Mouse (Mus musculus): ENCODE data around the gene Limch1.

The Limch1 gene

DNA sequence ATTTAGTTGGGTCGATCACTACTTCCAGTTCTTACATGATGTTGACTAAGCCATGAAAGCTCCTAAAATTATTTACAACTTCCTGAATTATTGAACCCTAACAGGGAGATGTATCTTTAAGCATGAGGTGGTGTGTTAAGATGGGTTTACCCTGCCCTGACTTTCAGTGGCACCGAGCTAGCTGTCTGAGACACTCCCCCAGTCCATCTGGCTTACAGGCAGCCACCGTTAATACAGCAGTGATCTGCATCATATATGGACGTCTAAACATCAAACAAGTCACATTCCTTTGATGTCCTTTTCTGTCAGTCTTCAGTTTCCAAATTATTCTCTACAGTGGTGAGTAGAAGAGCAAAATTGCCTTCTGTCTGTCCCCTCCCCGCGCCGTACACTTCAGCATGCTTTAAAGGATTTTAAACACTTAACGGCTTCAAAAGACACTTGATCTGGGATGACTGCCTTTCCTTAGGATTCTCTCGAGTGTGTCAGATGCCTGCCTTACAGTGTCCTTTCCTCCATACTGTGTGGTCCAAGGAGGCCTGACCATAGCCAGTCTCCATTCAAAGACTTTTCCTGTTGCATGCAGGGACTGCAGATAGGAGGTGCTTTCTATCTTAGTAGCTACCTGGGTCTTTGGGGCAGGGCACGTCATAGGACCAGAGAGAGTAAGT, 187.6 kb downstream of the Limch1 start:
- no peak for DNase-seq (ENCODE audit: low read depth)

DNA sequence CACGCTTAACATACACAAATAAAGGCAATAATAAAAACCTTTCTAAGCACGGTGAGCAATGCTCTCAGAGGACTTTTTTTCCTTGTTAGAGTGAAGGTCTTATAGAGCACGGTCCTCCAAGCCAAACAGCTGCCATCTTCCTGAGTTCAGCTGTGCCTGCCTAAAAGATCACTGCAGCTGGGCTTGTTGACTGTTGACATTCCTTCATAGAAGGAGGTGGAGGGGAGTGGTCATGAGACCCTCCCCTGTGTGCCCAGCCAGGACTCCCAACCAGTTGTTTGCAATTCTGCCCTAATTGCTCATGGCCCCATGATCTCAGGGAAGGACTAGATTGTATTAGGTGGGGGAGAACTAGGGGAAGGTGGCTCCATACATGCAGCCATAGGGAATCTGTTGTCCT, 189.0 kb downstream of the Limch1 start:
- DNase-seq (ENCODE audit: low read depth), result no peak

GRCm38 (mm10) chr5:66937376-66937775, 191.7 kb downstream of the Limch1 start:
- no peak for DNase-seq (ENCODE audit: low read depth)

DNA sequence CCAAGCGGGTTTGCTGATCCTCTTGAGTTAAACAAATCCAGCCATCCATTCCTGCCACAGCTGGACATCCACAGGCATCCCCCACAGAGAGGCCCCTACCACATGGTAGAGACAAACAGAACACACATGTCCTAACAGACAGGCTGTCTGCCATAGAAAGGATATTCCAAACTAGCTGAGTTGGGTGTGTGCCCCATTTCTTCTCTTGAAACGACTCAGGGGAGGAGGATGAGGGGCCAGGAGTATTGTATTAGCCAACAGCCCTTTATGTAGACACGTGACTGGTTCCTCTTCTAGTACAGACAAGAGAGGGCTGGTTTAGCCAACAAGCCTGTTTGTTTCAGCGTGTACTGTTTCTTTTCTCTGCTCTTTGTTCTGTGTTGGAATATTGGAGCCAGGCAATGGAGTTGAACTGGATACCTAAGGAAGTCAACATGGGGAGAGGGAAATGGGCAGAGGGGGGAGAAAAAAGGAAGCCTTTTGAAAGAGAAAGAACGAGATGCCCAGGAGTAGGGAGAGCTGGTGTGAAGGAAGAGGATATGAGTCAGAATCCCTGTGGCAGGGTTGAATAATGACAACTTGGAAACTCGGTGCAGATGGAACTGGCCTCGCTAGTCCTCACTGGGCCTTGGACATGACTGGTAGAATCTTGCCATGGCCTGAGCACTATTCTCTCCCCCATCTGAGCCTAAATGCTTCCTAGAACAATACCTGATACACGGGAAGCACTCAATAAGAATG, 196.3 kb downstream of the Limch1 start:
- no peak for DNase-seq (ENCODE audit: low read depth)

GRCm38 (mm10) chr5:66942922-66943321, 197.3 kb downstream of the Limch1 start:
- no peak for DNase-seq (ENCODE audit: low read depth)

GRCm38 (mm10) chr5:66943521-66943920, 197.9 kb downstream of the Limch1 start:
- no peak for DNase-seq (ENCODE audit: low read depth)

DNA sequence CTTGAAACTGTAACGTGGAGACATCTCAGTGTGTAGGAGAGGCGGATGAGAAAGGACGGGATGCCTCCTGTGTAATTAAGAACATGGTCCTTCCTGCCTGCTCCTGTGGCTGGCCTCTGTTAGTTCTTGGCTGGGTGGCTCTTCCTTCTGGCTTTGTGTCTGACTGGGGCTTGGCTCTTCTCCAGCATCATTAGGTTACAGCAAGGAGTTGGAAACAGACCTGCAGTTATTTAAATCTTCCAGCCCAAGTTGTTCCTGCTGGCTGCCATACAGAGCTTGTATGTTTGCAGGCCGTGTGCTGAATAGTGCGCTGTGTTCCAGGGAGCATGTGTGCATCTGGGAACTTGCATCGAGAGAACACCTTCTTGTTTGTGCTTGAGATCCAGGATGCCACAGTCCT, 202.3 kb downstream of the Limch1 start:
- no peak for DNase-seq (ENCODE audit: low read depth)

- DNase-seq (ENCODE audit: low read depth), result no peak
Observed at GRCm38 (mm10) chr5:66949098-66949692, 203.6 kb downstream of the Limch1 start.

DNA sequence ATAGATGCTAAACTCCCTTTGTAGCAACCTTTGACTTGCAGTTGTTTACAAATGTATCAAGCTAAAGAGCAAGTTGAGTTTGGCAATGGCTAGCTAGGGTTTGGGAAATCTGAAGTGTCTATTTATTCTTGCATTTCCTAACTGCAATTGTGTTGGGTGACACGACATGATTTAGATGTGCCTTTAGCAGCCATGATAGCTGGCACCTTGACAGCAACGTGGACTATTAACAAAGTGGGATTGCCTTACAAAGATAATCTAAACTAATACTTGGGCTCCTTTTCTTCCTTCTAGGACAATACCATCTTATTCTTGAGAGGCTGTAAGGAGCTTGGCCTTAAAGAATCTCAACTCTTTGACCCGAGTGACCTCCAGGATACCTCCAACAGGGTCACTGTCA, 207.7 kb downstream of the Limch1 start:
- DNase-seq (ENCODE audit: low read depth), result no peak

DNA sequence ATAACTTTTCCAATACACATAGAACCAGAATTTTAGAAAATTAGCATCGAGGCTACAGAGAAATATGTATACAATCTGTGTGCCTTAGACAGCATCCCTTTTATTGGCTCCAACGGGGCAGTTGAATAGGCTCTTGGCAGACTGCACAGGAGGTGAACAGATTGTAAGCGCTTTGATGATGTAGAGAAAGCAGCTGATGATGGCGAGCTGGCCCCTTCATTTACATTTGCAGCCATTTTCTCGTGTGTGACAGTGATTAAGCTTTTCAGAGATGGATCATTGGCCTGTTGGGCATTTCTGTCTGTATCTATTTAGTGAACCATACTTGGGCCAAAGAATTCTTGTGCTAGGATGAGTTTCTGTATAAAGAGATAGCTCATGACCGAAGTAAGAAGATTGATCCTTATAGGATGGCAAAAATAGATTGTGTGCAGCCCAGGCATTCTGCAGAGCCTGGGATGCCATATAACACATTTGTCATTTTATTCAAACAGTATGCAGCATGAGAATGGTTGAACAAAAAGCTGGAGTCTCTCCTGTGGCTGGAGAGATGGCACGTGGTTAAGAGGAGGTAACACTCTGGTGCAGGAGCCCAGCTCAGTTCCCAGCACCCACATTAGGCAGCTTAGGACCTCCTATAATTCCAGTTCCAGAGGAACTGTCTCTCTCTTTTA, 208.5 kb downstream of the Limch1 start:
- DNase-seq (ENCODE audit: low read depth), result no peak

DNA sequence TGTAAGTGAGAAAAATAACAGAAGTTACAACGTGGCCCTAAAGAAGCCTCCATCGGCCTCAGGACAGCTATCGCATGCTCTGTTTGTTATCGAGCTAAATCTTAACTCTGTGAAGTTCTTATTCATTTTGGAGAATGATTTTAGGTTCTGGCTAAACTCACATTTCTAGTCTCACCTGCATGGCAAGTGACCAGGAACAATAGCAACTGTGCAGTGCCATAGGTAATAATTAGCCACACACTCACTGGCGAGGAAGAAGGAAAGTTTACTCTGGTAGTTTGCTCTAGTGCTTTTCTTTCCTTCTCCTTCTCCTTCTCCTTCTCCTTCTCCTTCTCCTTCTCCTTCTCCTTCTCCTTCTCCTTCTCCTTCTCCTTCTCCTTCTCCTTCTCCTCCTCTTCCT, 209.6 kb downstream of the Limch1 start:
- no peak for DNase-seq (ENCODE audit: low read depth)

- DNase-seq (ENCODE audit: low read depth), result no peak
Observed at GRCm38 (mm10) chr5:66957656-66958055, 212.0 kb downstream of the Limch1 start.

- no peak for DNase-seq (ENCODE audit: low read depth)
Observed at GRCm38 (mm10) chr5:66958118-66958517, 212.5 kb downstream of the Limch1 start.

DNA sequence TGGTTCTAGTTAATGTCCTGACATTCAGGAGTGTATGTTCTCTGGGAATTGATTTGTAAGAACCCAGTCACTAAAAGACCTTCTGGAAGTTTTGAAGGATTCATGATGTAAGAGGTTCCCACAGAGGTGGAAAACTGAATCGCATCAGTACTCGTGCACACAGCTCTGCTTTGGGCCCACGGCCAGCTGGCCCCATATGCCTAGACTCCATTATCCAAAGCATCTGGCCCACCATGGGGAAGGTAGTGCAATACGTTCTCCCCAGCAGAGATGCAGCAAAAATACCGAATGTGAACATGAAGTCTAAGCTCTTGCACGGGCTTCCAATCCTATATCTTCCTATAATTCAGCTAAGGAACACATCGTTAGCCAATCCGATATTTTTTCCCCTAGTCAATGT, 214.3 kb downstream of the Limch1 start:
- DNase-seq (ENCODE audit: low read depth), result no peak

GRCm38 (mm10) chr5:66965442-66965841, 219.8 kb downstream of the Limch1 start:
- DNase-seq (ENCODE audit: low read depth), result no peak

- no peak for DNase-seq (ENCODE audit: low read depth)
Observed at GRCm38 (mm10) chr5:66967147-66967546, 221.5 kb downstream of the Limch1 start.

DNA sequence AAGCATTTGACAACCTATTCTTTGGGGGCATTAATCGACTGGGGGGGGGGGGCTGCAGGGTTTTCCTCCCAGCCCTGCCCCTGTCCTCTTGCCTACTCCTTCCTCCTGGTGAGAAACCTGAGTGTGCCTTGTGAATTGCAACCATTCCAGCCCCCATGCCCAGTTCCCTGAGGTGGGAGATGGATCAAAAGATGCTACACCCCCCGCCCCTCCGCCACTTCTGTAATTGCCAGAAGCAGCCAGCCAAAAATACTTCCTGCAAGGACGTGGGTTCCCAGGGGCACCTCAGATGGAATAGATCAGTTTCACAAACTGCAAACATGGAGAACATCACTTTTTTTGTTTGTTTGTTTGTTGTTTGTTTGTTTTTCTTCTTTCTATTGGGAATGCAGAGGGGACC, 222.0 kb downstream of the Limch1 start:
- no peak for DNase-seq (ENCODE audit: low read depth)

DNA sequence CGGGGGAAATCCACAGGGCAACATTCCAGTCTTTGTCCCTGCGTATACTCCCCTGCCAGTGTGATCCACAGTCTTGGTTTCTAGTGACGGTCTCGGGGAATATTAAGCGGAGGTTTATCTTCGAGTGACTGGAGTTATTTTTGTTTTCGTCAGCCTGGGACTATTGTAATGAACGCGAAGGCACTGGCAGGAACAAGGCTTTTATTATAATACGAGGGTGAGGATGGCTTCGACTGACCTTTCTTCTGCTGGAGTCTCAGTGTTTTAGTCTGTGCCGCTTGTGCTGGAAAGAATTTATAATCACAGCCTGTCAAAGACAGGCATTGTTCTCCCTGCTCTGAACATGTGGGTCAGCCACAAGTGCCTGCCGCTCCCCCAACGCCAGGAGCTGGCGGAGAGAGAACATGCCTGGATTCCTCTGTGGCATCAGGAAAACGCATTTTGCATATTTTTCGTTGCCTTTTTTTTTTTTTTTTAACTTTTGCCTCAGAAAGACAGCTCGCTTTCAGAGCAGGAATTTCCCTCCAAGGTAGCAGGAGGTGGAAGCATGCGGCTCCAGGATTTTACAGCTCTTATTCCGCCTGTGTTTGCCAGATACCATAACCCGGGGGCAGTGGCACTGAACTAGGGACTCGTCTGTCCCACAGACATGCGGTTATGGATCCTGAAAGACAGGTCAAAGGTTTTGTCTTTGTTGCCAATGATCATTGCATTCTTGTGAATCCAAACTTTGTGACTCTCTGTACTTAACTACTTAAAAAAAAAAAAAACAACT, 222.6 kb downstream of the Limch1 start:
- DNase-seq (ENCODE audit: low read depth), result peak; percentile 78

DNA sequence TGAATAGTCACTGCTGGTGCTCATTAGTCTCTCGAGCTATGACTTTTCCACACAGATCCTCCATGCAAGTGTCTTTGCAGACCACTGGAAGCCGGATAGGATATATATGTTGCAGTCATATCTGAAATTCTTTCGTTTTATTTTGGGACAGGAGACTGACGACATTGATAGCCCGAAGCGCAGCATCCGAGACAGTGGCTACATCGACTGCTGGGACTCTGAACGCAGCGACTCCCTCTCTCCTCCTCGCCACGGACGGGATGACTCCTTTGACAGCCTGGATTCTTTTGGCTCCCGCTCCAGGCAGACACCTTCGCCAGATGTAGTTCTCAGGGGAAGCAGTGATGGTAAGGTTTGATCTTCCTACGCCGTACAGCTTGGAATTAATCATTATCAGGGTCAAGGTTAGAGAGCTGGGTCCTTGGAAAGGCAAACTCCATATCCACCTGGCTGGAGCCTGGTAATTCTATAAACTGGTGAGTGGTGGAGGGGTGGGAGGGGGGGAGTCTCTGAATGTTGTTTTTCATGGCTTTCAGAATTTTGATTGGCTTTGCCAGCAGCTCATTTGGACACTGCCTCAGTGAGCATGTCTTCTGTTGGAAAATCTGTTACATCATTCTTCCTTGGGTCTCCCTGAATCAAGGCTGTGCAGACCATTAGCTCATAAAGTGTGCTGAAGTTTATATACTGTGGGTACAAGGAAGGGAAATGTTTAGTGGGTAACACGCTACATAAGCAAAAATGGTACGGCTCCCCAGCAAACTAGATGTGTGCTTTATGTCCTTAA, 223.5 kb downstream of the Limch1 start:
- no peak for DNase-seq (ENCODE audit: low read depth)

- DNase-seq (ENCODE audit: low read depth), result no peak
Observed at GRCm38 (mm10) chr5:66975621-66976020, 230.0 kb downstream of the Limch1 start.

All from fibroblast of lung, adult 2 months (primary cell).